Mouse (Mus musculus): Measurements from ENCODE around the gene Smo. TPM values are rescaled to one million over a fixed set of nuclear protein-coding genes. Genes with fewer than 3 reads are reported as not detected.

Gene Smo
- polyA plus RNA-seq, 1 experiment, result 5.3 TPM

DNA sequence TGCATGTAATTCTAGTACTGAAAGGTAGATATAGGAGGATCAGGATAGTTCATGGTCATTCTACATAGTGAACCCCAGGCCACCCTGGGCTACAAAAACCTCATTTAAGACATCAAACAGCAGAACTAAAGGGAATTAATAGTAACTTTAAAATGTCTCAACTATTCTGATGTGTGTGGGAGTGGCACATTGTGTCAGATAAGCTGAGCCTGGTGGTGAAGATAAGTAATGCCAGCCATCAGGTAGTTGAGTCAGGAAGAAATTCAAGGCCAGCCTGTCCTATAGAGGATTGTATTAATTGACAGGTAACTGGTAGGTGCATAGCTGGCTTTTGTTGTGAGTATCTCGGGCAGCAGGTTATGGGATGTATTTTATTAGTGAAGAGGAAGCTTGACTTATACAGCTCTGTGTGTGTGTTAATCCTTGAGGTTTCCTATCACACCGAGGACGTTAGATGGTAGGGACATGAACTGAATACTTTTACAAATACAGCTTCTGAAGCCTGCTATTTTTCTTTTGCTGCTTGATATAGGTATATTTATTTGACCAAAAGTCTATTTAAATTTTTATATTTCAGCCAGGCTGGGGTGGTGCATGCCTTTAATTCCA, 49.2 kb downstream of the Smo start:
- TF ChIP-seq GATA1 (IDR thresholded peaks at IDR 0.05; ENCODE audit: borderline replicate concordance, low read length) (no peak), FLI1 (IDR thresholded peaks at IDR 0.05; ENCODE audit: low read length) (no peak)
- Histone ChIP-seq H3K4me1 (peaks cover 3% of the 10 kb centered on the region; the same call in 1 of the 2 replicates), H3K4me3 (replicated peaks) (no peak overlapping the region), H3K36me3 (replicated peaks; ENCODE audit: low read length) (no peaks in the 10 kb centered on the region), H3K9me3 (no peaks in the 10 kb centered on the region), H3K27me3 (replicated peaks) (no peaks in the 10 kb centered on the region)

DNA sequence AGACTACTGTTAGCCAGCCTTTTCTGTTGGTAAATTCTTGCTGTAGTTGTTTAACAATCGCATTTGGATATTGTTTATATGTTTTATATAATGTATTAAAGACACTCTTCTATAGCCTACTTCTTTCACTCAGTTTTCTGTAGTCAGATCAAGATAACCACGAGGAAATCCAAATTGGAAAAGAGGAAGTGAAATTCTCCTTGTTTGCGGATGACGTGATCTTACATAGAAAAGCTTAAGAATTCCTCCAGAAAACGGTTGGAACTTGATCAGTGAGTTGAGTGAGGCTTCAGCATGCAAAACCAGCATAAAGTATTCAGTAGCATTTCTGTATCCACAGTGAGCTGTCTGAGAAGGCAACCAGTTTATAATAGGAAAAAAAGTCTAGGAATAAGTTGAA, 50.5 kb downstream of the Smo start:
- no peaks in the 10 kb centered on the region for H3K36me3 ChIP-seq (replicated peaks; ENCODE audit: low read length)
- H3K4me3 ChIP-seq (replicated peaks), result no peak overlapping the region
- no peak for TF ChIP-seq FLI1 (IDR thresholded peaks at IDR 0.05; ENCODE audit: low read length)
- TF ChIP-seq GATA1 (IDR thresholded peaks at IDR 0.05; ENCODE audit: borderline replicate concordance, low read length), result no peak
- H3K27me3 ChIP-seq (replicated peaks), result no peaks in the 10 kb centered on the region
- H3K4me1 ChIP-seq, result peaks cover 3% of the 10 kb centered on the region; the same call in 1 of the 2 replicates
- H3K9me3 ChIP-seq, result no peaks in the 10 kb centered on the region

DNA sequence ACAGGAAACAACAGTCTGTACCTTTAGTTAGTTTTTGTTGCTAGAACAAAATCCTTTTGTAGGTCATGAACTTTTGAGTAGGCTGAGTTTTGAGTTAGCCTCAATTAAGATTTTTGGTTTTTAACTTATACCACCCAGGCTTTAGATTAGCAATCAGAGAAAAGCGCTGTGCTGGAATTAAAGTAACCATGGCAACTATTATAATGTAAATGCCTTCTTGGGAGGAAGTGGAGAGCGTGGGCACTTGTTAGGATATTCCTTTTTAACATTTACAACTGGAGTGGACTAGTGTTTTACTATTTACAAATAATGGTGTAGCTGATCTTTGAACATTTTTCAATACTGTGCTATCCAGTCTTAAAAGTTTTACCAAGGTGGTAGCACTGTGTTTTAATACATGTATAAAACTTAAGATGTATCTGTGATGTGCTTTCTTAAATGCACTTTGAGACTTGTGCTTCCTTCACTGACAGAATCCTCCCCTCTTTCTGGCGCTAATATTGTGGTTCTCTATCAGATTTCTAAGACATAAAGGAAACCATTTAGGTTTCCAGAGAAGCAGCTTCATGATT, 53.6 kb downstream of the Smo start:
- H3K36me3 ChIP-seq (replicated peaks; ENCODE audit: low read length), result no peaks in the 10 kb centered on the region
- H3K27me3 ChIP-seq (replicated peaks), result no peaks in the 10 kb centered on the region
- H3K4me1 ChIP-seq, result peaks cover 3% of the 10 kb centered on the region; the same call in 1 of the 2 replicates
- no peaks in the 10 kb centered on the region for H3K9me3 ChIP-seq
- H3K4me3 ChIP-seq (replicated peaks), result no peak overlapping the region
- TF ChIP-seq GATA1 (IDR thresholded peaks at IDR 0.05; ENCODE audit: borderline replicate concordance, low read length), result no peak
- TF ChIP-seq FLI1 (IDR thresholded peaks at IDR 0.05; ENCODE audit: low read length), result no peak

DNA sequence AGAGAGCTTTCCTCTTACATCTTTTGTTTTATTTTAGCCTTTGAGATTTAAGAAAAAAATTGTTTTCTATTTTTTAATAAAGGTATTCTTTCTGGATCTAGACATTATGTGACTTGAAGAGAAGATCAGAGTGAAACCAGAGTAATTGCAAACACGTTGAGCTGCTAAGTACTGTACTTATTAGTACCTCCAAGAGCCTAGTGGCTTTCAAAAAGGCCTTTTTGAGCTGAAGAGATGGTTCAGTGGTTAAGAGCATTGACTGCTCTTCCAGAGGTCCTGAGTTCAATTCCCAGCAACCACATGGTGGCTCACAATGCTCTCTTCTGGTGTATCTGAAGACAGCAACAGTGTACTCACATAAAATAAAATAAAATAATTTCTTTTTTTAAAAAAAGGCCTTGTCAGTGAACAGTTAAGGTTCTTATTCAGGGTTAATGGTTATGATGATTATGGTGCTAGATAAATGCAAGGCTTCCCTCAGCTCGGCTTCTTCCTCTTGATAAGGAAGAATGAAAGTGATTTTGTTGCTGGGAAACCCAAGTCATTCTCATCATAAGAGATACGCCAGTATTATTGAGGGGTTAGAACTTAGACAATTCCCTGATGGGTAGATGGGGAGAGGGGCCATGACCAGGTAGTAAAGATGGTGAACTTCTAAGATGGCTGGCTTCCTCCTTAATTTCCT, 54.9 kb downstream of the Smo start:
- H3K4me3 ChIP-seq (replicated peaks), result no peak overlapping the region
- no peaks in the 10 kb centered on the region for H3K36me3 ChIP-seq (replicated peaks; ENCODE audit: low read length)
- H3K4me1 ChIP-seq, result peaks cover 10% of the 10 kb centered on the region; the same call in 1 of the 2 replicates
- no peaks in the 10 kb centered on the region for H3K27me3 ChIP-seq (replicated peaks)
- H3K9me3 ChIP-seq, result no peaks in the 10 kb centered on the region
- TF ChIP-seq GATA1 (IDR thresholded peaks at IDR 0.05; ENCODE audit: borderline replicate concordance, low read length) (no peak), FLI1 (IDR thresholded peaks at IDR 0.05; ENCODE audit: low read length) (no peak)

DNA sequence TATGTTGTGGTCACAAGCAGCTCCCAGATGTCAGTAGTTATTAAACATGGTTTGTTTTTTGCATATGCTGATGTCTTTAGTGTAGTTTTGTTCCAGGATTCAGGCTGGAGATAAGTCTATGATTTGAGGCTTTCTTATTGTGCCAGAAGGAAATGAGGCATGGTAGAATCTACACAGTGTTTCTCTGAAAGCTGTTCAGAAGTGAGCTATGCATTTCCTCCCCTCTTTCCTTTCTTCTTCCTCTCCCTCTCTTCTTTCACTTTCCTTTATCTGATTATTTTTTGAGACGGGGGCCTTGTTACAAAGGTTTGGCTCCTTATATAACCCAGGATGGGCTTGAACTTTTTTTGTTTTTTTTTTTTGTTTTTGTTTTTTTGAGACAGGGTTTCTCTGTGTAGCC, 58.2 kb downstream of the Smo start:
- Histone ChIP-seq H3K9me3 (no peaks in the 10 kb centered on the region), H3K36me3 (replicated peaks; ENCODE audit: low read length) (no peaks in the 10 kb centered on the region), H3K4me1 (peaks cover 13% of the 10 kb centered on the region; the same call in 1 of the 2 replicates), H3K27me3 (replicated peaks) (no peaks in the 10 kb centered on the region), H3K4me3 (replicated peaks) (no peak overlapping the region)
- TF ChIP-seq GATA1 (IDR thresholded peaks at IDR 0.05; ENCODE audit: borderline replicate concordance, low read length) (no peak), FLI1 (IDR thresholded peaks at IDR 0.05; ENCODE audit: low read length) (no peak)

DNA sequence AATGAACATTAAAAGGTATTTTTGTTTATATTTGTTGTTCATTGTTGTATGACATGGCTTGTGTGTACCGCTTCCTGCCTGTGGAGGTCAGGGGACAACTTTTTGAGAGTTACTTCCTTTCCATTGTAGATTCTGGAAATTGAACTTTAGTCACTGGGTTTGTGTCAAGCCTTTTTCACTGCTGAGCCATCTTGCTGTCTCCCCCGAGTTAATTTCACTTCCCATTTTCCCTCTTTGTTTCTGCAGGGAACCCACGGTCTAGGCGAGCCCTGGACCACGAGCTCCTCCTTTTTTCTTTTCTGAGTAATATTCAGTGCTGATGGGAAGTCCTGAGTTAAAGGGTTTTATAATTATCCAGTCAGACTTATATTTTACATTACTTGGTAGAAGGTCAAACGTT, 59.3 kb downstream of the Smo start:
- H3K27me3 ChIP-seq (replicated peaks), result no peaks in the 10 kb centered on the region
- TF ChIP-seq FLI1 (IDR thresholded peaks at IDR 0.05; ENCODE audit: low read length) (no peak), GATA1 (IDR thresholded peaks at IDR 0.05; ENCODE audit: borderline replicate concordance, low read length) (no peak)
- H3K36me3 ChIP-seq (replicated peaks; ENCODE audit: low read length), result no peaks in the 10 kb centered on the region
- peaks cover 9% of the 10 kb centered on the region; the same call in 1 of the 2 replicates for H3K4me1 ChIP-seq
- H3K9me3 ChIP-seq, result no peaks in the 10 kb centered on the region
- no peak overlapping the region for H3K4me3 ChIP-seq (replicated peaks)

GRCm38 (mm10) chr6:29802979-29803378, 67.7 kb downstream of the Smo start:
- no peak overlapping the region for H3K4me3 ChIP-seq (replicated peaks)
- H3K9me3 ChIP-seq, result no peaks in the 10 kb centered on the region
- no peaks in the 10 kb centered on the region for H3K36me3 ChIP-seq (replicated peaks; ENCODE audit: low read length)
- H3K4me1 ChIP-seq, result peaks cover 11% of the 10 kb centered on the region
- no peak for TF ChIP-seq GATA1 (IDR thresholded peaks at IDR 0.05; ENCODE audit: borderline replicate concordance, low read length)
- TF ChIP-seq FLI1 (IDR thresholded peaks at IDR 0.05; ENCODE audit: low read length), result no peak
- H3K27me3 ChIP-seq (replicated peaks), result no peaks in the 10 kb centered on the region

DNA sequence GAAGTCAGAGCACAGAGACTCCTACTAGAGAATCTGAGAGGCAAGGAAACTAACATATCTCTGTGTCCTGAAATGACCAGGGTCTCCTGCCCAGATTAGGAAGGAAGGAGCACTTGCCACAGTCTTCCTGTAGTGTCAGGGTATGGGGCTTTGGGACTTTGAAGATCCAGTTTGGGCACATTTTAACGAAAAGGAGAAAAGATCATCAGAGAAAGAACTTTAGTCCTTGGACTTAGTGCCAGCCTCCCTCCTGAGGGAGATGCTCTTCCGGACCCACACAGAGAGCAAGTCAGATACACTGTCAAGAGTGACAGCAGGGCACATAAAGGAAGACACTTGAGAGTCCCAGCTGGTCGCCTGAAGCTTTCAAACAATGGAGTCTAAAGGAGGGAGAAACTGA, 68.7 kb downstream of the Smo start:
- TF ChIP-seq FLI1 (IDR thresholded peaks at IDR 0.05; ENCODE audit: low read length), result no peak
- no peak for TF ChIP-seq GATA1 (IDR thresholded peaks at IDR 0.05; ENCODE audit: borderline replicate concordance, low read length)
- no peaks in the 10 kb centered on the region for H3K36me3 ChIP-seq (replicated peaks; ENCODE audit: low read length)
- H3K9me3 ChIP-seq, result no peaks in the 10 kb centered on the region
- H3K4me1 ChIP-seq, result peaks cover 11% of the 10 kb centered on the region
- H3K4me3 ChIP-seq (replicated peaks), result no peak overlapping the region
- no peaks in the 10 kb centered on the region for H3K27me3 ChIP-seq (replicated peaks)

DNA sequence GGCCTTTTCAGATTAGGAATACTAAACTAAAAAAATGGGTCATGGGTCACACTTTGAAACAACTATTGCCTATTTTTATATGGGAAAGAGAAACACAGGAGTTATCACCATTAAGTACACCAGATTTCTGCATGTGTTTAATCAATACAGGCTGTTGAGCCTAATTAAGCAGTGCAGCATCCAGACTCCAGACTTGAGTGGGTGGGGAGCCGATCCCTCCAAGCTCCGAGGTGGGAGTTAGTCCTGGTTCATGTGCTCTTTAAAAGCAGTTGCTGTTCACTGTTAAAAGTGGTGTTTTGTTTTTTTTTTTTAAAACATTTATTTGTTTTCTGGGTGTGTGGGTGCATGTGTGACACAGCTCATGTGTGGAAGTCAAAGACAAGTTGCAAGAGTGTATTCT, 70.1 kb downstream of the Smo start:
- no peak overlapping the region for H3K4me3 ChIP-seq (replicated peaks)
- TF ChIP-seq GATA1 (IDR thresholded peaks at IDR 0.05; ENCODE audit: borderline replicate concordance, low read length) (no peak), FLI1 (IDR thresholded peaks at IDR 0.05; ENCODE audit: low read length) (no peak)
- H3K9me3 ChIP-seq, result no peaks in the 10 kb centered on the region
- H3K27me3 ChIP-seq (replicated peaks), result no peaks in the 10 kb centered on the region
- H3K36me3 ChIP-seq (replicated peaks; ENCODE audit: low read length), result no peaks in the 10 kb centered on the region
- H3K4me1 ChIP-seq, result peaks cover 11% of the 10 kb centered on the region

Other genes with a start within 250 kb of the Smo start
- 0.35 TPM in 1 of 2 replicates, not detected in the other for gene Kcp, start 227.6 kb upstream of the Smo start, polyA plus RNA-seq (2012; ENCODE audit: insufficient read depth, low replicate concordance)
- 7.5 and 22.4 TPM in 2 replicates for gene Irf5, start 208.9 kb upstream of the Smo start, polyA plus RNA-seq (2012; ENCODE audit: insufficient read depth, low replicate concordance)
- gene Tnpo3, start 125.6 kb upstream of the Smo start, polyA plus RNA-seq (2012; ENCODE audit: insufficient read depth, low replicate concordance), result 9.7 TPM in 1 of 2 replicates, not detected in the other
- gene Tspan33, start 41.3 kb upstream of the Smo start, polyA plus RNA-seq (2012; ENCODE audit: insufficient read depth, low replicate concordance), result 1.3 TPM in 1 of 2 replicates, not detected in the other
- gene Ahcyl2, start 32.5 kb downstream of the Smo start, polyA plus RNA-seq (2012; ENCODE audit: insufficient read depth, low replicate concordance), result 3.1 and 19.8 TPM in 2 replicates
- not detected in 2 replicates for gene Strip2, start 181.5 kb downstream of the Smo start, polyA plus RNA-seq (2012; ENCODE audit: insufficient read depth, low replicate concordance)